Mouse (Mus musculus) olfactory bulb, adult 2 months (tissue): ENCODE data around the gene 3110082I17Rik.

Experiments
- CTCF ChIP-seq: fragments of 200-500 bp; IDR thresholded peaks from 2 replicates; pipeline ENCODE4 v1.5.1; 2012; ENCODE audit warnings: low read depth, mild to moderate bottlenecking, low read length, moderate library complexity; ENCODE audit not compliant: insufficient read depth
- POLR2A ChIP-seq: fragments of 200-500 bp; IDR thresholded peaks from 2 replicates; pipeline ENCODE4 v1.6.1; 2012; ENCODE audit warnings: mild to moderate bottlenecking, low read depth, low read length, moderate library complexity; ENCODE audit not compliant: insufficient read depth

- TF ChIP-seq POLR2A, result no peak
- peak; percentile 69 for TF ChIP-seq CTCF
Measured at GRCm38 (mm10) chr5:139344021-139344686, 116.2 kb downstream of the 3110082I17Rik start.
